Mouse (Mus musculus) C2C12 (cell line): Measurements from ENCODE around the gene 0610012G03Rik.

Experiments used
- CTCF ChIP-seq: IDR thresholded peaks from one replicate; pipeline ENCODE4 v1.5.1; 2011; ENCODE audit not compliant: control insufficient read depth, insufficient read depth, insufficient read length
- MAX ChIP-seq: IDR thresholded peaks from one replicate; pipeline ENCODE4 v1.6.1; 2011; ENCODE audit warnings: mild to moderate bottlenecking, control low read depth
- MYOD1 ChIP-seq: IDR thresholded peaks from one replicate; pipeline ENCODE4 v1.6.1; 2011; ENCODE audit warnings: low read depth; ENCODE audit not compliant: control insufficient read depth, insufficient read length
- MYOG ChIP-seq: IDR thresholded peaks from one replicate; pipeline ENCODE4 v1.6.1; 2011; ENCODE audit not compliant: control insufficient read depth, insufficient read length; ENCODE audit errors: extremely low read depth
- USF1 ChIP-seq: IDR thresholded peaks from one replicate; pipeline ENCODE4 v1.6.1; 2011; ENCODE audit warnings: low read depth, mild to moderate bottlenecking, control low read depth, moderate library complexity

- TF ChIP-seq CTCF: no peak
- no peak for TF ChIP-seq MAX
- no peak for TF ChIP-seq USF1
- no peak for TF ChIP-seq MYOD1
- TF ChIP-seq MYOG: no peak
These were observed 45.1 kb downstream of the 0610012G03Rik start for GRCm38 (mm10) chr16:31903239-31903638.
